In genomic region chr5:32139516-32140037, GRCm38 (mm10) we compare ENCODE assay signal across 8 mouse cellular contexts. TPM values are rescaled to one million over a fixed set of nuclear protein-coding genes. Genes with fewer than 3 reads are reported as not detected.
A peak's percentile ranks its signal among the peaks of the same experiment; 100 is the strongest.
DNase-seq lines count a peak whose midpoint lies in the region; ATAC-seq and TF ChIP-seq lines count a peak whose summit lies in the region.

No protein-coding gene starts in this region.

- H3K27ac ChIP-seq in midbrain, embryonic 14.5 days (replicated peaks; ENCODE audit: low read depth, low read length): no peak overlapping the region
- no peak overlapping the region for H3K27ac ChIP-seq in midbrain, embryonic 13.5 days
- H3K27ac ChIP-seq in limb, embryonic 14.5 days (replicated peaks; ENCODE audit: low read depth, low read length): no peak overlapping the region; the same call in 1 of the 2 replicates
- no peak overlapping the region for H3K27ac ChIP-seq in forebrain, embryonic 15.5 days (replicated peaks)

- H3K36me3 ChIP-seq in midbrain, embryonic 14.5 days (ENCODE audit: control insufficient read depth, insufficient read depth, low read length): no peaks in the 10 kb centered on the region
- H3K36me3 ChIP-seq in midbrain, embryonic 13.5 days: no peaks in the 10 kb centered on the region
- H3K36me3 ChIP-seq in limb, embryonic 14.5 days (ENCODE audit: control insufficient read depth, insufficient read depth, low read length): no peaks in the 10 kb centered on the region
- no peaks in the 10 kb centered on the region for H3K36me3 ChIP-seq in forebrain, embryonic 15.5 days

- peaks cover 39% of the 10 kb centered on the region for H3K27me3 ChIP-seq in midbrain, embryonic 14.5 days (ENCODE audit: control insufficient read depth, insufficient read depth, low read length)
- H3K27me3 ChIP-seq in midbrain, embryonic 13.5 days: peaks cover 46% of the 10 kb centered on the region
- H3K27me3 ChIP-seq in limb, embryonic 14.5 days (ENCODE audit: control insufficient read depth, insufficient read depth, low read length): no peaks in the 10 kb centered on the region
- H3K27me3 ChIP-seq in forebrain, embryonic 15.5 days: peaks cover 20% of the 10 kb centered on the region; the same call in 1 of the 2 replicates

- H3K4me2 ChIP-seq in midbrain, embryonic 14.5 days (ENCODE audit: low read length): no peak overlapping the region
- no peak overlapping the region for H3K4me2 ChIP-seq in midbrain, embryonic 13.5 days (replicated peaks)
- H3K4me2 ChIP-seq in limb, embryonic 14.5 days (replicated peaks; ENCODE audit: low read depth, low read length, severe bottlenecking): peak overlapping the region; percentile 82; the same call in 1 of the 2 replicates
- H3K4me2 ChIP-seq in forebrain, embryonic 15.5 days (replicated peaks): no peak overlapping the region

- no peak for TF ChIP-seq POLR2A in limb, embryonic 14.5 days (IDR thresholded peaks at IDR 0.05; ENCODE audit: borderline replicate concordance, extremely low read depth, insufficient read depth, insufficient read length)

- peak; percentile 87 for DNase-seq in midbrain, embryonic 14.5 days
- DNase-seq in Muller cell, postnatal 12 days (ENCODE audit: inconsistent ontology term): peak; percentile 89
- peak; percentile 55 for DNase-seq in embryo, embryonic 10 days (ENCODE audit: low spot score)
- peak; percentile 65 for DNase-seq in heart, postnatal 4 days
- peak; percentile 83 for DNase-seq in limb, embryonic 14.5 days (ENCODE audit: low spot score)
- peak; percentile 68 for DNase-seq in retina, postnatal 1 day

- H3K9me3 ChIP-seq in midbrain, embryonic 14.5 days (ENCODE audit: control insufficient read depth, low read length): no peaks in the 10 kb centered on the region
- H3K9me3 ChIP-seq in midbrain, embryonic 13.5 days: no peaks in the 10 kb centered on the region
- H3K9me3 ChIP-seq in limb, embryonic 14.5 days (ENCODE audit: control insufficient read depth, low read length): no peaks in the 10 kb centered on the region
- no peaks in the 10 kb centered on the region for H3K9me3 ChIP-seq in forebrain, embryonic 15.5 days

- no peak for ATAC-seq in midbrain, embryonic 14.5 days (ENCODE audit: low FRiP score, low TSS enrichment)
- ATAC-seq in midbrain, embryonic 13.5 days: no peak
- no peak for ATAC-seq in limb, embryonic 14.5 days (ENCODE audit: low FRiP score, low read depth)
- no peak for ATAC-seq in forebrain, embryonic 15.5 days (replicated peaks)

- no peak overlapping the region for H3K9ac ChIP-seq in midbrain, embryonic 14.5 days (replicated peaks; ENCODE audit: low read length)
- H3K9ac ChIP-seq in midbrain, embryonic 13.5 days (replicated peaks): no peak overlapping the region
- H3K9ac ChIP-seq in limb, embryonic 14.5 days (ENCODE audit: low read depth, low read length, severe bottlenecking): no peak overlapping the region
- no peak overlapping the region for H3K9ac ChIP-seq in forebrain, embryonic 15.5 days (replicated peaks)

- WGBS in midbrain, embryonic 14.5 days: 51% methylated on average over 9 of the region's 9 CpGs
- 51% methylated on average over 9 of the region's 9 CpGs for WGBS in midbrain, embryonic 13.5 days
- WGBS in limb, embryonic 14.5 days: 40% methylated on average over 9 of the region's 9 CpGs
- 47% methylated on average over 9 of the region's 9 CpGs for WGBS in forebrain, embryonic 15.5 days

- 0 out of 2 replicates have a peak, but pooled peaks cover 6% of the 10 kb centered on the region for H3K4me1 ChIP-seq in midbrain, embryonic 14.5 days (ENCODE audit: control insufficient read depth, insufficient read depth, low read length)
- H3K4me1 ChIP-seq in midbrain, embryonic 13.5 days (replicated peaks): peaks cover 16% of the 10 kb centered on the region
- peaks cover 10% of the 10 kb centered on the region; the same call in 1 of the 2 replicates for H3K4me1 ChIP-seq in limb, embryonic 14.5 days (ENCODE audit: control insufficient read depth, insufficient read depth, low read length)
- peaks cover 22% of the 10 kb centered on the region for H3K4me1 ChIP-seq in forebrain, embryonic 15.5 days

- H3K4me3 ChIP-seq in midbrain, embryonic 14.5 days (replicated peaks; ENCODE audit: low read depth, low read length): no peak overlapping the region
- H3K4me3 ChIP-seq in midbrain, embryonic 13.5 days (replicated peaks): no peak overlapping the region
- 0 out of 2 replicates have a peak overlapping the region, but pooled peaks have one; percentile 5 for H3K4me3 ChIP-seq in limb, embryonic 14.5 days (replicated peaks; ENCODE audit: low read length)
- no peak overlapping the region for H3K4me3 ChIP-seq in forebrain, embryonic 15.5 days

RNA-seq across cellular contexts. Expression of gene Fosl2, which starts 4.0 kb away (rescaled TPM):
- polyA plus RNA-seq in midbrain, embryonic 14.5 days (2014; fragmentation: Nextera tagmentation; extraction: Ambion mirVana): 0.28 and 0.36 TPM in 2 replicates
- 0.26 and 0.35 TPM in 2 replicates for polyA plus RNA-seq in midbrain, embryonic 13.5 days (2015; fragmentation: Nextera tagmentation; extraction: Ambion mirVana)
- 10 to 100 TPM; 25.0 to 26.8 TPM for total RNA-seq in heart, postnatal 4 days (2021)
- polyA plus RNA-seq in limb, embryonic 14.5 days (2012; rRNA removed): 11.6 and 13.6 TPM in 2 replicates
- 7.1 and 8.8 TPM in 2 replicates for polyA plus RNA-seq in limb, embryonic 14.5 days (2014; fragmentation: Nextera tagmentation; extraction: Ambion mirVana)
- 2.7 and 2.8 TPM in 2 replicates for polyA plus RNA-seq in forebrain, embryonic 15.5 days (2015; fragmentation: Nextera tagmentation; extraction: Ambion mirVana)
